Mouse (Mus musculus) intestine, embryonic 14.5 days (tissue): Measurements from ENCODE around the gene Tmem232. TPM values are rescaled to one million over a fixed set of nuclear protein-coding genes. Genes with fewer than 3 reads are reported as not detected.
A peak's percentile ranks its signal among the peaks of the same experiment; 100 is the strongest.

Source experiments
- ATAC-seq: fragments of 200-750 bp; cut with Nextera tagmentation; replicated peaks from 2 replicates; pipeline ENCODE4 v1.8.0; 2017; ENCODE audit warnings: low read depth, moderate number of reproducible peaks, moderate TSS enrichment, moderate library complexity; ENCODE audit not compliant: low FRiP score, low TSS enrichment
- DNase-seq: peaks from one replicate; pipeline ENCODE4 v3.0.0-alpha.2; 2018; ENCODE audit warnings: low spot score
- H3K27ac ChIP-seq: fragments of 300-500 bp; sonication (generic); 2 replicates; pipeline ENCODE4 v1.5.1; 2014; ENCODE audit warnings: low read depth, mild to moderate bottlenecking, control low read depth
- H3K27me3 ChIP-seq: fragments of 300-500 bp; sonication (generic); replicated peaks from 2 replicates; pipeline ENCODE4 v1.6.1; 2014; ENCODE audit warnings: low read length, control low read depth; ENCODE audit not compliant: control insufficient read depth, insufficient read depth
- H3K36me3 ChIP-seq: fragments of 300-500 bp; sonication (generic); 2 replicates; pipeline ENCODE4 v1.6.1; 2014; ENCODE audit warnings: low read length, control low read depth; ENCODE audit not compliant: control insufficient read depth, insufficient read depth
- H3K4me1 ChIP-seq: fragments of 300-500 bp; sonication (generic); replicated peaks from 2 replicates; pipeline ENCODE4 v1.6.1; 2014; ENCODE audit warnings: low read length, control low read depth, mixed read lengths; ENCODE audit not compliant: control insufficient read depth, insufficient read depth
- H3K4me2 ChIP-seq: fragments of 300-500 bp; sonication (generic); 2 replicates; pipeline ENCODE4 v1.6.1; 2014; ENCODE audit warnings: low read length
- H3K4me3 ChIP-seq: fragments of 300-500 bp; sonication (generic); 2 replicates; pipeline ENCODE4 v1.5.1; 2014; ENCODE audit warnings: low read depth, low read length, control low read depth, mixed read lengths
- H3K9ac ChIP-seq: fragments of 300-500 bp; sonication (generic); 2 replicates; pipeline ENCODE4 v1.6.1; 2014; ENCODE audit warnings: mild to moderate bottlenecking, low read length
- H3K9me3 ChIP-seq: fragments of 300-500 bp; sonication (generic); 2 replicates; pipeline ENCODE4 v1.6.1; 2016; ENCODE audit warnings: low read length, control low read depth; ENCODE audit not compliant: control insufficient read depth
- WGBS: fragments of 180-500 bp; shearing (Covaris S2); extraction: QIAGEN DNeasy Blood & Tissue Kit; methylation state at CpG from one replicate; pipeline ENCODE4 v1.1.7; 2014; 5-methylcytosine and 5-hydroxymethylcytosine counted together
- polyA plus RNA-seq: library from polyadenylated mRNA; unstranded; fragments of >200 nt; fragmentation: Nextera tagmentation; extraction: Ambion mirVana; gene quantifications from 2 replicates; pipeline ENCODE4 v1.2.1, GENCODE M21; 2014

The Tmem232 gene
- polyA plus RNA-seq, 1 experiment from 2014 or later, result not detected

GRCm38 (mm10) chr17:65563345-65563744 is 22.8 kb upstream of the Tmem232 start:
- no peak for DNase-seq
- 59% methylated on average over 6 of the region's 6 CpGs for WGBS

GRCm38 (mm10) chr17:65562761-65563160 is 22.2 kb upstream of the Tmem232 start:
- Histone ChIP-seq H3K4me2 (no peak overlapping the region), H3K9ac (no peak overlapping the region), H3K36me3 (no peaks in the 10 kb centered on the region), H3K27ac (no peak overlapping the region), H3K27me3 (no peaks in the 10 kb centered on the region), H3K4me3 (no peak overlapping the region), H3K9me3 (no peaks in the 10 kb centered on the region), H3K4me1 (no peaks in the 10 kb centered on the region)
- WGBS, result 3% methylated on average over 5 of the region's 5 CpGs
- DNase-seq (peak; percentile 87), ATAC-seq (no peak)

More at GRCm38 (mm10) chr17:65563345-65563744, 22.8 kb upstream of the Tmem232 start:
- Histone ChIP-seq H3K27ac (no peak overlapping the region), H3K9ac (no peak overlapping the region), H3K4me2 (no peak overlapping the region), H3K27me3 (no peaks in the 10 kb centered on the region), H3K4me3 (no peak overlapping the region), H3K9me3 (no peaks in the 10 kb centered on the region), H3K4me1 (no peaks in the 10 kb centered on the region), H3K36me3 (no peaks in the 10 kb centered on the region)
- no peak for ATAC-seq

GRCm38 (mm10) chr17:65561361-65562015 is 20.9 kb upstream of the Tmem232 start:
- Histone ChIP-seq H3K36me3 (no peaks in the 10 kb centered on the region), H3K9me3 (no peaks in the 10 kb centered on the region), H3K4me2 (no peak overlapping the region), H3K4me3 (no peak overlapping the region), H3K9ac (no peak overlapping the region), H3K27me3 (no peaks in the 10 kb centered on the region), H3K4me1 (no peaks in the 10 kb centered on the region), H3K27ac (no peak overlapping the region)
- no peak for DNase-seq
- 52% methylated on average over 6 of the region's 6 CpGs for WGBS
- no peak for ATAC-seq

GRCm38 (mm10) chr17:65559273-65559672 is 18.7 kb upstream of the Tmem232 start:
- H3K4me1 ChIP-seq, result no peaks in the 10 kb centered on the region
- H3K36me3 ChIP-seq, result no peaks in the 10 kb centered on the region
- ATAC-seq, result peak; percentile 65; the same call in 1 of the 2 replicates
- no peak for DNase-seq
- H3K9me3 ChIP-seq, result no peaks in the 10 kb centered on the region
- H3K27me3 ChIP-seq, result no peaks in the 10 kb centered on the region
- no peak overlapping the region for H3K4me3 ChIP-seq
- no peak overlapping the region for H3K27ac ChIP-seq
- WGBS, result 58% methylated on average over 5 of the region's 5 CpGs
- H3K9ac ChIP-seq, result no peak overlapping the region
- H3K4me2 ChIP-seq, result no peak overlapping the region

- Histone ChIP-seq H3K4me1 (no peaks in the 10 kb centered on the region), H3K9ac (no peak overlapping the region), H3K4me2 (no peak overlapping the region), H3K9me3 (no peaks in the 10 kb centered on the region), H3K4me3 (no peak overlapping the region), H3K27ac (no peak overlapping the region), H3K36me3 (no peaks in the 10 kb centered on the region), H3K27me3 (no peaks in the 10 kb centered on the region)
- no peak for DNase-seq
- 65% methylated on average over 9 of the region's 9 CpGs for WGBS
- no peak for ATAC-seq
Measured at GRCm38 (mm10) chr17:65558788-65559187, 18.2 kb upstream of the Tmem232 start.

- Histone ChIP-seq H3K4me3 (no peak overlapping the region), H3K27ac (no peak overlapping the region), H3K9me3 (no peaks in the 10 kb centered on the region), H3K4me1 (no peaks in the 10 kb centered on the region), H3K27me3 (no peaks in the 10 kb centered on the region), H3K4me2 (no peak overlapping the region), H3K9ac (no peak overlapping the region), H3K36me3 (no peaks in the 10 kb centered on the region)
- DNase-seq (peak; percentile 72), ATAC-seq (no peak)
- WGBS, result 48% methylated on average over 9 of the region's 9 CpGs
Measured at GRCm38 (mm10) chr17:65558217-65558616, 17.6 kb upstream of the Tmem232 start.

GRCm38 (mm10) chr17:65557212-65557611 is 16.6 kb upstream of the Tmem232 start:
- H3K9me3 ChIP-seq, result no peaks in the 10 kb centered on the region
- no peak; the same call in 1 of the 2 replicates for ATAC-seq
- WGBS, result 73% methylated on average over 6 of the region's 6 CpGs

GRCm38 (mm10) chr17:65556798-65557197 is 16.2 kb upstream of the Tmem232 start:
- Histone ChIP-seq H3K9ac (no peak overlapping the region), H3K9me3 (no peaks in the 10 kb centered on the region), H3K36me3 (no peaks in the 10 kb centered on the region), H3K4me1 (no peaks in the 10 kb centered on the region), H3K27ac (no peak overlapping the region), H3K4me2 (no peak overlapping the region), H3K27me3 (no peaks in the 10 kb centered on the region), H3K4me3 (no peak overlapping the region)
- 67% methylated on average over 10 of the region's 10 CpGs for WGBS
- DNase-seq, result no peak
- no peak for ATAC-seq

More at GRCm38 (mm10) chr17:65557212-65557611, 16.6 kb upstream of the Tmem232 start:
- no peak overlapping the region for H3K27ac ChIP-seq
- no peak for DNase-seq
- no peaks in the 10 kb centered on the region for H3K36me3 ChIP-seq
- no peak overlapping the region for H3K4me3 ChIP-seq
- H3K4me1 ChIP-seq, result no peaks in the 10 kb centered on the region
- H3K27me3 ChIP-seq, result no peaks in the 10 kb centered on the region
- no peak overlapping the region for H3K4me2 ChIP-seq
- H3K9ac ChIP-seq, result no peak overlapping the region

- no peak overlapping the region for H3K4me2 ChIP-seq
- WGBS, result 54% methylated on average over 12 of the region's 12 CpGs
- no peak for ATAC-seq
Measured at GRCm38 (mm10) chr17:65552426-65552997, 11.9 kb upstream of the Tmem232 start.

More at GRCm38 (mm10) chr17:65552426-65552997, 11.9 kb upstream of the Tmem232 start:
- Histone ChIP-seq H3K27me3 (no peaks in the 10 kb centered on the region), H3K4me1 (peaks cover 3% of the 10 kb centered on the region; the same call in 1 of the 2 replicates), H3K9me3 (no peaks in the 10 kb centered on the region), H3K9ac (no peak overlapping the region), H3K36me3 (no peaks in the 10 kb centered on the region), H3K27ac (no peak overlapping the region), H3K4me3 (no peak overlapping the region)
- no peak for DNase-seq
